Mouse (Mus musculus): ENCODE measurements around the gene Tlr7.
"Not testable (repeated sequence)": the region's sequence is repeated elsewhere in the genome, so short reads cannot be mapped to it uniquely, and the experiment has no call there.

The Tlr7 gene

DNA sequence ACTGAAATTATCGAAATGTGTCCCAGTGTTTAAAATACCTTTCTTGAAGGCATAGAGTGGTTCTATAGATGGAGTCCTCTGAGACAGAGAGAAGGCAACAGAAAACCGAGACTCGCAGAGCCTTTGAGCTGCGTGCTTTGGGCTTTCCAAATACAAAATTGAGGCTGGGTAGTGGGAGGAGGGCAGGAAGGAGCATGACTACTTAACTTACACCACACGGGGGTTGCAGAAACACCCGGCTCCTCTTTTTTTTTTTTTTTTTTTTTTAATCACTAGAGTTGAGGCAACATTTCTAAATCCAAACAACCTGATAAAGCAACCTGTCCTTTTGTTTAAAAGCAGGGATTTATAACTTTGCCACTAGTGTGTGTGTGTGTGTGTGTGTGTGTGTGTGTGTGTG is at the start of gene Tlr7:
Tlr7 (minus strand) TSS at position 160 of the 400 bp plus-strand sequence.
- no peak for DNase-seq

GRCm38 (mm10) chrX:167380073-167380472 is 49.7 kb upstream of the Tlr7 start:
- DNase-seq, result no peak

- DNase-seq, result not testable (repeated sequence)
Observed at GRCm38 (mm10) chrX:167361231-167361630, 30.9 kb upstream of the Tlr7 start.

DNA sequence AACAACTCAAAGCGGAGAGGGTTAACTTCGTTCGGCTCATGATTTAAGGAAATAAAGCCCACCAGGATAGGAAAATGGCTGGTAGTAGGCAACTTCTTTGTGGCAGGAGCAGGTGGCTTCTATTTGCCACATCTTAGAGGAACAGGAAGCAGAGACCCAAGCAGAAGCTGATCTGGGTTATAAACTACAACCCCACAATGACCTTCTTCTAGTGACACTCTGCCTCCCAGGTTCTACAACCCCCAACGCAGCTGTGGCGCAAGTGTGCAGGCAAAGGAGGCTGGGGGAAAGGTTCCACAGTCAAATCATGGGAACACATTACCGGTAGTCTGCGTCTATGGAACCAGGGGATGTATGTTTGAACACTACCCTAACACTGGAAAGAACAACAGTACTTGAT is 29.3 kb upstream of the Tlr7 start:
- no peak for DNase-seq

GRCm38 (mm10) chrX:167357415-167357814 is 27.1 kb upstream of the Tlr7 start:
- no peak for DNase-seq

DNA sequence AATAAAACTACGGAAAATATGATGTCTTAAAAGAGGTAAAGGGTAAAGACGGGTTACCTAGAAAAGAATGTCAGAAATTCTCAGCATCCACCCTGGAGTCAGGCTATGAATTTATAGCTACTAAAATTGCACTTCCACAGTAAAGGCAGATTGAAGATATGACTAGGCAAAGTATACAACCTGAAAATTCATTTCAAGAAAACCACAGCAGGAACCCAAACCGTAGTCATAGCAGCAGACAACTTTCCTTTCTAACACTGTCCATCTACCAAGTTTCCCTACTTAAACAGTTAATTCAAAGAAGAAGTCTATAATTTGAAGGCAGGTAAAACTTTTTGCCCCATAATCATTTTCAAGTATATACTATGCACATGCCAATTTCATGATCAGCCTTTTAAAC is 25.6 kb upstream of the Tlr7 start:
- DNase-seq, result no peak

GRCm38 (mm10) chrX:167353617-167354016 is 23.3 kb upstream of the Tlr7 start:
- DNase-seq, result no peak

DNA sequence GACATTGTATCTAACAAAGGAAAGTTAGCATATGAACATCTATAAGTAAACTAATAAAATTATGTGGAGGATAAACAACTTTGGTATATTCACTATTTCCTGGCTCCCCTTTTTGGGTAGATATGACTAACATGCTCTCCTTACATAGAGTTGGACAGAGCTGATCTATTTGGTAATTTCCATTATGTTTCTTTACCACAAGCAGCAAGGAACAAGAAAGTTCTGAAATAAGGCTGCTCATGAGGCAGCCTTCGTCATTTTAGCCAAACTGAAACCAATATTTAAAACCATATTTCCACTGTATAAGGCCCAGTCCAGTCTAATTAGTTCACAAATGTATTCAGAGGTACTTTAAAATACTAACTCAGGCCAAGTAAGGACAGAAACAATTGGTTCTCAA is 16.1 kb upstream of the Tlr7 start:
- DNase-seq, result no peak

DNA sequence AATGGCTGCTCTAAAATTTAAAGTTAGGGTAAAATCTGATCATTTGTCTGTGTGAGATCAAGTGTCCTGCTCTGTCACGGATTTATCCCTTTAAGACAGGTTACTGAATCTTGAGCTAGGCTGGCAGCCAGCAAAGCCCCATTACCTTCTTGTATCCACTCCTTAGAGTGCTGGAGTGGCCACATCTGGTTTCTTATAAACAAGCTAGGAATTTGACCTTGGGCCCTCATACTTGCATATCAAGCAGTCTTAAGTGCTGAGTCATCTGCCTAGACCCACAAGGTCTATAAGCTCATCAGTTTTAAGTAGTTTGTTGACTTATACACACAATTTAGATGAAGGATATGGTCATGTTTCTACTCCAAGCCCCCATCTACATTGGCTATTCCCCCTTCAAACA is 14.0 kb upstream of the Tlr7 start:
- no peak for DNase-seq

GRCm38 (mm10) chrX:167341811-167342210 is 11.5 kb upstream of the Tlr7 start:
- no peak for DNase-seq

DNA sequence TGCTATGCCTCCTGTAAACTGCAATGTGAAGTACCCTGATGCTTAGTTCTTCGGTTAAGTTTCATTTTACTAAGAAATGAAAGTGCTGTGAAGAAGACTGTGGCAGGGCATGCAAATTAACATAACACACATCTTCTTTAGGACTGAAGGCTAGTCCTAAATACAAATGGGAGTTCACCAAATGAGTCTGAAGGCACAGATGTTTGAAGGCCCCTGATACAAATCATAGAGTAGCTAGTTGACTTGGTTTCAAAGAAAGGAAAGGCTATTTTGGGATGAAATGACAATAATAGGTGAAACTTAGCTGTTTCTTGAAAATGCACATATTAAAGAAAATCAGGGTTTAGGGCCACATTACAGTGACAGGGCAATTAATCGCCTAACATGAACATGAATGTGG is 9.8 kb upstream of the Tlr7 start:
- DNase-seq, result no peak

DNA sequence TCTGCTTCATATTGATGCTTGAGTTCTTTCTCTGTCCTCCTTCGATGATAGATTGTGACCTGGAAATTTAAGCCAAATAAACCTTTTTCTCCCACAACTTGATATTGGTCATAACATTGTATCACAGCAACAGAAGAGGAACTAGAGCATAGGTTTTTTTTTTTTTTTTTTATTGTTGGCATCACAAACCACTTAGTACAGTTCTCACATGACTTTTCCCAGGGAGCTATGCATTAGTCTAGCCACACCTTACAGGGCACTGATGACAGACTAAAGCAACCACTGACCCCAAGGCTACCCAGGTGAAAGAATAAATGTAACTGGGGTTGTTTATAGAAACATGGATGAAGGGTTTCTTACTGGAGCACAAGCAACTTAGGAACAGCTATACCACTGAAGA is 7.6 kb upstream of the Tlr7 start:
- DNase-seq, result no peak

GRCm38 (mm10) chrX:167334571-167334970 is 4.2 kb upstream of the Tlr7 start:
- DNase-seq, result no peak

GRCm38 (mm10) chrX:167332607-167333006 is 2.2 kb upstream of the Tlr7 start:
- DNase-seq, result no peak

DNA sequence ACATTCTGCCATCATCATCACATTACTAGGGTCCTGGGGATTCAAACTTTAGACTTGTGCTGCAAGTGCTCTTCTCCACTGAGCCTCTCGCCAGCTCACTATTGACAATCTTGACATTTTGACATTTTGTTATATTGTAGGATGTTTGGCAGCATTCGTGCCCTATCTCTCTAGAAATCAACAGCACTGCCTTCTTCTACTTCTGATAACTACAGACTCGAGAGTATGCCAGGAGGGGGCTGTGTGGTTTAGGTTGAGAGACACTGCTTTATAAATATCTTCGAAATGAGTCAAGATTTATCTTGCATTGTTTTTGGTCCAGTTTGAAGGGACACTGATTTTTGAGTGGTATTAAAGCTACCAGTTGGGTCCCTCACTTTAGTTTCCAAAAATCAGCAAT is 635 bp upstream of the Tlr7 start:
- DNase-seq, result no peak

DNA sequence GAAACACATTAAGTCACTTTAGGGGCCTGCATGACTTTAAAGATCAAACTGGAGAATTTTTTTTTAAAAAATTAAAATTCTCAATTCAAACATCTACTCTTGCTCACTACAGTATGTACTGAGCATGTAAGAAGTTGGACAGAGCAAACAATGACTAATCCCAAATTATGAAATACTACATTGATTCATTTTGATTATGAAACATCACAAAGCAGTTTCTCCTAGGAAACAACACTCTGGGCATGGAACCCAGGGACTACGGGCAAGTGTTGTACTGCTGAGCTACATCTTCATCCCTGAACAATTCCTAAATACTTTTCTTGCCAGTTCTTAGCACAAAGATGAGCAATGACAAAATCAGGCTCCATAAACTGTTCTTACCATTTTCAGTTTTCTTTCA is 738 bp downstream of the Tlr7 start:
- no peak for DNase-seq

DNA sequence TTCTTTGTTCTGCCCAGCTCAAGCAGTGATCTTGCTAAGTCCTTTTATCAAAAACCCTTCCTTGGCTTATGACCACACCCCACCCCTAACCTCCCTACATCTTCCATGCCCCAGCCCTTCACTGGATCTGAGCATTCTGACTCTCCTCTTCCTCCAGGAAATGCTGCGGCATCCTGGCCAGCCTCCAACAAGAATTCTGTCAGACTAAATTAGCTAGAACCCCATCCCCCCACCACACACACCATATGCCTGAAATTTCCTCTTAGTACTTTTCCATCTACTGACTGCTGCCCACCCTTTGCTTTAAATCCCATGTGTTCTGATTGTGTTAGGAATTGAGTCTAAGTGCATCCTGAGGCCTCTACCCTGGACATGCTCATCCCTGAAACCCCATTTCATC is 1.3 kb downstream of the Tlr7 start:
- DNase-seq, result peak; percentile 50

- no peak for DNase-seq
Observed at GRCm38 (mm10) chrX:167328519-167328918, 1.8 kb downstream of the Tlr7 start.

DNA sequence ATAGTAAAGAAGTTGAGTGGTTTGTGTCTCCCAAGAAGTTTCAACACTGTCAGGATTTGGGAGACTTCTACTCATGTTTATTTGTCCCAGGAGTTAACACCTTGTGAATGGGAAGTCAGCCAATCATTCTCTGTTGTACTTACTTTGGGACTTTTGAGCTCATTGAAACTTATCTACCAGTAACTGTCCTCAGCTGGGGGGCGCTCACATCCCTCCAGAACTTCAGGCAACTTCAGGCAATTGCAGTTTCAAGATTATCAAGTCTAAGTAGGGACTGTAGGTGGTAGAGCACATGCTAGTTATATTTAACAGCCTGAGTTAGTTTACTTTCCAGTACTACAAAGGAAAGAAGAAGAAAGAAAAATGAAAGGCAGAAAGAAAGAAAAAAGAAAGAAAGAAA is 6.6 kb downstream of the Tlr7 start:
- no peak for DNase-seq

GRCm38 (mm10) chrX:167321233-167321806 is 9.0 kb downstream of the Tlr7 start:
- DNase-seq, result no peak

DNA sequence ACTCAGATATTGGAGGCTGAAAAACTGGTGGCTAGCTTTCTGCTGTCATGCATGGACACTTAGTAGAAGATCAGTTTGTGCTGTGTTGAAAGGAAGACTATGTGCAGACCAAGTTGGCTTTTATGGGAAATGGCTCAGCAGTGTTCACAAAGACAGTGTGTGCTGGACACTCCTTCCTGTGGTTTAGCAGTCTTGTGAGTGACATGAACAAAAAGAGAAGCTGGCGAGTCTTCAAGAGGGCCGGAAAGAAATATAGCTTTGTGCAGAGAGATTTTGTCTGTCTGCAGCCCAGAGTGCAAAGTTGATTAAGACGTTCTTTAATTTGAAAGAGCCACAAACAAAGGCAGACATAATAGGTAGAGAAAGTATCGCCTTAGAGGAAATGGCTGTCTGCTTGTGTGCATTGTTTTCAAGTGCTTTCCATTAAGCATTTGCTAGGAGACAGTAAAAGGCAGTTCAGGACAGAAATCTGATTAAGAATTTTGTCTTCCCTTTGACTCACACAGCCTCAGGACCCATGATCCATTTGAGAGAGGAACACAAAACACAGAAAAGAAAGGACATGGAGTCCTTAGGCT is 11.4 kb downstream of the Tlr7 start:
- no peak for DNase-seq

- DNase-seq, result no peak
Observed at GRCm38 (mm10) chrX:167315766-167316165, 14.6 kb downstream of the Tlr7 start.

DNA sequence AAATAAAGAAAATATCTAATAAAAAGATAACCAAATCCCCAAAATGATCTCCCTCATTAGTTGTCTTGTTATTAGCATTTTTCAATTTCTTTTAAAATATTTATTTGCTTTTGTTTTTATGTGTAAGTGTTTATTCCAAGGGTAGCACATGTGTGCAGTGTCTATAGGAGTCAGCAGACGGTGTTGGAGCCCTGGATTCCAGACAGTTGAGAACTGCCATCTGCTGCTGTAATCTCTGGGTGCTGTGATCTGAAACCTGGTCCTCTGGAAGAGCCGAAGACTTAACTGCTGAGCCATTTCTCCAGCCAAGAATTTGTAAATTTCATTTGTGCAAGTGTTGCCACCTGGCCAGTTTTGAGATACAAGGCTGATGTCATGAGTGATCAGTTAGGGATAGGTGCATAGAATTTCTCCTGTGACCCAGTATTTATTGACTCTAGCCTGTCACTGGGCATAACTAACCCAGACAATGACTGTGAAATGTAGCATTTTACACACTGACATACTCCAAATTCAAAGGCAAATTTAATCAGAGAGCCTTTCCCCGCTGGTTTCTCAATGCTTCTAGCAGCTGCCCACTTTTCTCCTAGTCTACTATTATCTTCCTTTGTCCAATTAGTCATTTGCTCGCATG is 15.1 kb downstream of the Tlr7 start:
- no peak for DNase-seq

- not testable (repeated sequence) for DNase-seq
Observed at GRCm38 (mm10) chrX:167302061-167302460, 28.3 kb downstream of the Tlr7 start.

DNA sequence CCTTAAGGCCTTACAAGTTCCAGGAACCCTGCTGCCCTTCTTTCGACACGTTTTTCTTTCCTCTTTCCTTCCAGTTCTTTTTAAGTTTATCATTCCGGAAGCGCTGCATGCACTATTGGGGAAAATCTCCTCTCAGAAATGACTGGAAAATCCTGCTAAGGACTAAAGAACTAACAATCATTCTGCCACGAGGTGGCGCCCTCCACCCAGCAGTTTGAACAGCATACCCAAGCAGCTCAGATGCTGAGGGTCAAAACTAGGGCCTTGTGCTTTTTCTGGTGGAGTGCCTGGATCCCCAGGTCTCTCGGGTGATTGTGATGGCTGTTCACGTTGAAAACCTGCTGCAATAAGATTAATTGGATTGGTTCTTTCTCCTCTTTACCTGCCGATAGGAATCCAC is 53.4 kb downstream of the Tlr7 start:
- peak; percentile 33 for DNase-seq
